Mouse (Mus musculus): ENCODE measurements around the gene Acap3. TPM values are rescaled to one million over a fixed set of nuclear protein-coding genes. Genes with fewer than 3 reads are reported as not detected.

Acap3 gene
- polyA plus RNA-seq (2015; fragmentation: Nextera tagmentation; extraction: Ambion mirVana), result 82.2 and 84.5 TPM in 2 replicates

DNA sequence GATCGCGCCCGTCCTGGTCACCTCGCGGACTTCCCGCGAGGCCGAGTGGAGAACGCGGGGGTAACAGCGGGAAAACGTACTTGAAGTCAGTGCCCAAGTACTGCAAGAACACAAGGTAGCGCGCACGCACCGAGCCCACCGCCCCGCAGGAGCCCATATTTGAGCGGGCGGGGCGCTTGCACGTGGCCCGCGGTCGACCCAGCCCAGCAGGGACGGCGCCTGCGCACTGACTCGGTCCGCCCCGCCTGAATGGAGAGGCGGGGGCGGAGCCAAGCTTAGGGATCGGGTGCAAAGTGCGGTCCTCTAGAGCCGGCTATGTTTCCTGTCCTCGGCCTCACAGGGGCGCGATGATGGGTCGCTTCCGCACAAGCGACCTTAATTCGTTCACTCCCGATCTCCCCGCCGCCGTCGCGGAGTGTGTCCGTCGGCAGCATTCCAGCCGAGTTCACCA, at the start of gene Acap3, which contains the start of gene Pusl1:
Gene Acap3, plus strand, starts transcription at position 272 of the 451 bp plus-strand sequence.
Gene Pusl1, minus strand, starts transcription at position 231 of the 451 bp plus-strand sequence.
- Histone ChIP-seq H3K36me3 (peaks cover 42% of the 10 kb centered on the region), H3K4me2 (replicated peaks) (peak within 1 kb of the TSS; percentile 95), H3K9me3 (no peaks in the 10 kb centered on the region), H3K27ac (replicated peaks) (peak within 1 kb of the TSS; percentile 100), H3K4me3 (peak within 1 kb of the TSS; percentile 100), H3K9ac (replicated peaks) (peak within 1 kb of the TSS; percentile 98), H3K4me1 (peaks cover 52% of the 10 kb centered on the region), H3K27me3 (no peaks in the 10 kb centered on the region)
- peak; percentile 85 for ATAC-seq (replicated peaks)
- WGBS, result under 1% methylated on average over 52 of the region's 52 CpGs

DNA sequence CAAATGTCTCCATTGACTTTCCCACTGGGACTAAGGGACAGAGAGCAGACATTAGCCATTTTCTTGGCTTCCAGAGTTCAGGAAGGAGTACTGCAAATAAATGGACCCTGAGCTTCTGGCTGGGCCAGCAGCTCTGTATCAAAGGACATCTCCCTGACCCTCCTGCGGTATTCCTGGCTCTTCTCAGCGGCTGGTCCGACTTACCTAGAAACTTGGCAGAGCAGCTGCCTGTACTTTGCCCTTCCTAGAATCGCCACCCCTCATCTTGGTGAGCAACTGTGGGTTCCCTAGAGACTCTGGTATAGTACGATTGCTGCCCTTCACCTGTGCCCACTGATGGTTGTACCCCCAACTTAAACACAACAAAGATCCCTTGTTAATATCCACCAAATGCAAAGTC, 48.4 kb upstream of the Acap3 start:
- H3K9me3 ChIP-seq, result no peaks in the 10 kb centered on the region
- H3K27ac ChIP-seq (replicated peaks), result no peak overlapping the region

DNA sequence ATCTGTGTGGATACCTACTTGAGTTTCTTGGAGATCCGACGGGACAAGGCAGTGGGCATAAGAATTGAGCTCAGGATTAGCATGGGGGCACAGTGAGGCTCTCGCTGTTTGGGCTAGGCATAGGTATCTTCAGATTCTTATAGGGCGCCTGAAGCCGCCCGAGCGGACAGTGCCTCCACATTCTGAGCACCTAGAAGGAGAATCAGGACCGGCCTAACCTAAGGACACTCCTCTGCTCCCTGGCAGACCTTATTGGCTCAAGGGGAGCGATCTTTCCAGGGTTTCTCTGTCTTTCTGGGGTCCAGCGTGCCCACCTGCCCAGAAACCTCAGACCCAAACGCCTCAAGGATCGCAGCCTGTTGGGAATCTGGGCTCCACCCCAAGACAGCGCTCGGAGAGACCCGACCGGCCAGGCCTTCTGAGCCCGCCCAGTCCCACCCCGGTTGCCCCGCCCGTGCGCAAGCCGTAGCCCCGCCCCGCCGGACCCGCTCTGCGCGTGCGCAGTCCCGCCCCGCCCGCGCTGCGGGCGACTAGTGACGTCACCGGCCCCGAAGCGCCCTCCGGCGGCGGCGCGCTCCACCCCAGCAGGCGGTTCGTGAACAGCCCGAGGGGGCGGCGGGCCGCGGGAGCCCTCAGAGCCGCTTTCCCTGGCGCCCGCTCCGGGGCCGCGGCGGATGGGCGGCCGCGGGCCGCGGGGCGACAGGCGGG, 44.6 kb upstream of the Acap3 start, which contains the start of gene Dvl1:
Gene Dvl1, plus strand, starts transcription at position 532 of the 708 bp plus-strand sequence.
- peaks cover 33% of the 10 kb centered on the region for H3K4me1 ChIP-seq
- H3K9ac ChIP-seq (replicated peaks), result peak within 1 kb of the TSS; percentile 90
- no peaks in the 10 kb centered on the region for H3K36me3 ChIP-seq
- H3K4me2 ChIP-seq (replicated peaks), result peak within 1 kb of the TSS; percentile 92
- ATAC-seq (replicated peaks), result peak; percentile 89
- 2% methylated on average over 40 of the region's 65 CpGs for WGBS
- H3K27ac ChIP-seq (replicated peaks), result peak within 1 kb of the TSS; percentile 73
- no peaks in the 10 kb centered on the region for H3K9me3 ChIP-seq
- peak within 1 kb of the TSS; percentile 75 for H3K4me3 ChIP-seq
- H3K27me3 ChIP-seq, result no peaks in the 10 kb centered on the region

More for the DNA sequence above, 48.4 kb upstream of the Acap3 start:
- WGBS, result 91% methylated on average over 5 of the region's 5 CpGs
- H3K4me1 ChIP-seq, result peaks cover 32% of the 10 kb centered on the region
- H3K27me3 ChIP-seq, result peaks cover 13% of the 10 kb centered on the region
- H3K36me3 ChIP-seq, result no peaks in the 10 kb centered on the region
- no peak overlapping the region for H3K9ac ChIP-seq (replicated peaks)
- no peak overlapping the region for H3K4me2 ChIP-seq (replicated peaks)
- no peak for ATAC-seq (replicated peaks)
- no peak overlapping the region for H3K4me3 ChIP-seq

DNA sequence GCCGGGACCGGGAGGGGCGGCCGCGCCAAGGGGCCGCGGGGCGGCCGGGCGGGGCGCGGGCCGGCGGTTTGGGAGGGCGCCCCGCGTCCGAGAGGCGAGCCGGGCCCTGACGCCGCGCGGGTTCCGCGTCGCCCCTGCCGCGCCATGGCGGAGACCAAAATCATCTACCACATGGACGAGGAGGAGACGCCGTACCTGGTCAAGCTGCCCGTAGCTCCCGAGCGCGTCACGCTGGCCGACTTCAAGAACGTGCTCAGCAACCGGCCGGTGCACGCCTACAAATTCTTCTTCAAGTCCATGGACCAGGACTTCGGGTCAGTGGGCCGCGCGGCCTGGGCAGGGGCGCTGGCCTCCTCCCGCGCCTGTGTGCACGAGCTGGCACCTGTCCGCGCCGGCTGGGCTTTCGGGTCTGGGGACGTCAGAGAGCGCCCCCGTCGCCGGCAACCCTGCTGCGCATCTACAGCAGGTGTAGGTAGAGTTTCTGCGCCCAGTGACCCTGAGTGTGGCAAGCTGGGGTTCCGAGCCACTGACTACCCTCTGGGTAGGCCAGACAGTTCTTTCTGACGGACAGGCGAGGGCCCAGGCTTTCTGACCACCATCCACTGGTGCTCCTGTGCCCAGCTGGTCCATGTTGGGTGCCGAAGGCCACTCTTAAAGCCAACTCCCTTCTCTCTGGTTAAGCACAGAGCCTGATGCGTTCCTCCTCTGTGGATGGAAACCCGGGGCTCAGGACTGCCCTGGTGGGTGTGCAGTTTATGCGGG, 43.9 kb upstream of the Acap3 start:
- H3K9me3 ChIP-seq, result no peaks in the 10 kb centered on the region
- peak overlapping the region; percentile 92 for H3K4me2 ChIP-seq (replicated peaks)
- peak; percentile 65 for ATAC-seq (replicated peaks)
- no peaks in the 10 kb centered on the region for H3K36me3 ChIP-seq
- H3K4me3 ChIP-seq, result peak overlapping the region; percentile 75
- peaks cover 33% of the 10 kb centered on the region for H3K4me1 ChIP-seq
- WGBS, result 2% methylated on average over 69 of the region's 69 CpGs
- peak overlapping the region; percentile 73 for H3K27ac ChIP-seq (replicated peaks)
- peak overlapping the region; percentile 90 for H3K9ac ChIP-seq (replicated peaks)
- H3K27me3 ChIP-seq, result no peaks in the 10 kb centered on the region

DNA sequence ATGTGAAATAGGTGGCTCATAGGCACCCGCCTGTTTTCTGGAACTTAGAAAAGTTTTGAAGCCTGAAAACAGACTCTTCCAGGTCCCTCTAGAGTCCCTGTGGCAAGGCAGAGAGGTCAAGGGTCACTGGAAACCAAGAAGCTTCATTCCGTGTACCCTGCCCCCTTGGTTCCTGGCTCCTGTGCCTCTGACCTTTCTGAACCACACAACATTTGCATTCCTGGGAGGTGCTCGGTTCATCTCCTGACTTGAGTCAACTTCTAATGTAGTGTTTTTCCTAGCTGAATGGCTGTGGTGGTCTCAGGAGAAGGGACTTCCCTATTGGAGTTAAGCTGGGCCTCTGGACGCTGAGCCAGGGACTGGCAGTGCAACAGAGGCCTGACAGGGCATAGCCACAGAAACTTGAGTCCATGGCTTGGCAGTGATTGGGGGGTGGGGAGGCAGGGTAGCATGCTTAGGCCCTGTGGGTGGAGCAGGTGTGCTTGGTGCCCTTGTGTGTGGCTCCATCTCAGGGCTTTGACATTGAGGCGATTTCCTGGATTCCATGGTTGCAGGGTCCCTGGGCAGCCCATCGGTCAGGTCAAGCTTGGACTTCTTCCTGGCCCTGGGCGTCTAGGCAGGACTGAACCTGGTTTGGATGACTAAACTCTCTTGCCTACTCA, 43.1 kb upstream of the Acap3 start:
- no peaks in the 10 kb centered on the region for H3K9me3 ChIP-seq
- no peak overlapping the region for H3K27ac ChIP-seq (replicated peaks)
- peak overlapping the region; percentile 90 for H3K9ac ChIP-seq (replicated peaks)
- H3K27me3 ChIP-seq, result no peaks in the 10 kb centered on the region
- peaks cover 1% of the 10 kb centered on the region; the same call in 1 of the 2 replicates for H3K36me3 ChIP-seq
- peaks cover 33% of the 10 kb centered on the region for H3K4me1 ChIP-seq
- ATAC-seq (replicated peaks), result no peak
- H3K4me2 ChIP-seq (replicated peaks), result peak overlapping the region; percentile 92
- WGBS, result 53% methylated on average over 7 of the region's 7 CpGs
- peak overlapping the region; percentile 75 for H3K4me3 ChIP-seq

DNA sequence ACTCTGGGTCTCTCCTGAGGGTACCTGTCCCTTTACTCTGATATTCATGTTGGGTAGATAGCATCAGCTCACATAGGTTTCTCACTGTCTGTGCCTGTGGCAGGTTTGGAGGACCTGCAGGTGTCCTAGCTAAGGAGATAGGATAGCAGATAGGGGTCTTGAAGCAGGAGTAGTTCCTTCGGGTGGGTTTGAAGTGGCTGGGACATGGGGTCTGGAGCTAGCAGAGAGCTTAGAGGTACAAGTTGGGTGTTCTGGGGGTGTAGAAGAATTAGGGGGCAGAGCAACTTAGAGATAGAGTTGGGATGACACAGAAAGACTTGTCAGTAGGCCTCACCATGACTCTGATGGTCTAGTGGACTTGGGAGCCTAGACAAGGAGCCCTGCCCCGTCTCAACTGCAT, 42.2 kb upstream of the Acap3 start:
- Histone ChIP-seq H3K27ac (replicated peaks) (no peak overlapping the region), H3K36me3 (peaks cover 6% of the 10 kb centered on the region; the same call in 1 of the 2 replicates), H3K9me3 (no peaks in the 10 kb centered on the region), H3K9ac (replicated peaks) (0 out of 2 replicates have a peak overlapping the region, but pooled peaks have one; percentile 90), H3K4me2 (replicated peaks) (no peak overlapping the region), H3K4me1 (peaks cover 33% of the 10 kb centered on the region), H3K4me3 (no peak overlapping the region), H3K27me3 (no peaks in the 10 kb centered on the region)
- no peak for ATAC-seq (replicated peaks)
- WGBS, result 87% methylated on average over 2 of the region's 2 CpGs

DNA sequence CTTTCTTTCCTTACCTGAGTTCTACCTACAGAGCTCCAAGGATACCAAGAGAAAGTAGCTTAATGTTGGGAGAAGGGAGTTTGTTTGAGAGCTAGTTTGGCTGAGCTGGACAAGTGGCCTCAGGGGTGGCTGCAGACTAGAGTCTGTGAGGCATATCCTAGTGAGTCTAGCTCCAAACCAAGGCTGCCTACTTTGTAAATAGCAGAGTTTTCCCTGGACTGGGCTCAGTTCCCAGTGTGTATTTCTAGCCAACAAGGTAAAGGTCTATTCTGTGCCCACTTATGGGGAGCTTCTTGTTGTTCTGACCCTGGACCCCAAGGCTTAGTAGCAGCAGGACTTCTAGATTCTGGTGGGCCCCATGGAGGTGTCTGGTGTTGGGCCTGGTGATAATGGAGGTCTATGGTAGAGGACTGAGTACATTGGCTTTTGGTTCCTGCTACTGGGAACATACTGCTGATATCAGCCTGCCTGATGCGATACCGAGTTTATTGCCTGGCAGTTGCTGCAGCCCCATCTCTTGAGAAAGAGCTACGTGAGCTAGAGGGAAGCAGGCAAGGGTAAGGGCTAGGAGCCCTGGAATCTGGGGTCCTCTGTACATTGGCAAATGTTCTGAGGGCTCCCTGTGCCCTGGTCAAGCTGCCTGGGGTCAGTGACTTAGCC, 41.7 kb upstream of the Acap3 start:
- no peaks in the 10 kb centered on the region for H3K9me3 ChIP-seq
- 96% methylated on average over 3 of the region's 3 CpGs for WGBS
- H3K4me3 ChIP-seq, result no peak overlapping the region
- peaks cover 33% of the 10 kb centered on the region for H3K4me1 ChIP-seq
- 0 out of 2 replicates have a peak overlapping the region, but pooled peaks have one; percentile 90 for H3K9ac ChIP-seq (replicated peaks)
- peaks cover 11% of the 10 kb centered on the region; the same call in 1 of the 2 replicates for H3K36me3 ChIP-seq
- no peak overlapping the region for H3K27ac ChIP-seq (replicated peaks)
- no peak for ATAC-seq (replicated peaks)
- no peaks in the 10 kb centered on the region for H3K27me3 ChIP-seq
- H3K4me2 ChIP-seq (replicated peaks), result no peak overlapping the region

DNA sequence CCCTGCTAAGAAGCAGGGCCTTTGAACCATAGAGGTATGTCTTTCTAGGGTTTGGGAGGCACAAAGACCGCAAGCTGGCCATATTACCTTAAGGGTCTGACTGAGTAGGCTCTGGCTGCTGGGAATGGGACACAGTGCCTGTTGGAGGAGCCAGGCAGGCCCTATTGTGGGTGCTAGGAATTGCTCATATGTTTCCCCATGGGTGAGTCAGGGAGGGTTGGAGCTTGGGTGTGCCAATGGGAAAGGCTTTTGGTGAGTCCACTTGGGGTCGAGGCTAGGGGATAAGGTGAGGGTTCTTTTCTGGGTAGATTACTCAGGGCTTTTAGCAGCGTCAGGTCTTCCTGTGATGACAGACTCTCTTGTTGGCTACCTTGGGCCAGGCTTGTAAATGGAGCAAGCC, 40.3 kb upstream of the Acap3 start:
- Histone ChIP-seq H3K27ac (replicated peaks) (no peak overlapping the region), H3K4me2 (replicated peaks) (no peak overlapping the region), H3K36me3 (peaks cover 25% of the 10 kb centered on the region), H3K4me3 (no peak overlapping the region), H3K27me3 (no peaks in the 10 kb centered on the region), H3K9ac (replicated peaks) (no peak overlapping the region), H3K4me1 (peaks cover 32% of the 10 kb centered on the region), H3K9me3 (no peaks in the 10 kb centered on the region)
- ATAC-seq (replicated peaks), result no peak
- WGBS, result 95% methylated on average over 3 of the region's 3 CpGs

DNA sequence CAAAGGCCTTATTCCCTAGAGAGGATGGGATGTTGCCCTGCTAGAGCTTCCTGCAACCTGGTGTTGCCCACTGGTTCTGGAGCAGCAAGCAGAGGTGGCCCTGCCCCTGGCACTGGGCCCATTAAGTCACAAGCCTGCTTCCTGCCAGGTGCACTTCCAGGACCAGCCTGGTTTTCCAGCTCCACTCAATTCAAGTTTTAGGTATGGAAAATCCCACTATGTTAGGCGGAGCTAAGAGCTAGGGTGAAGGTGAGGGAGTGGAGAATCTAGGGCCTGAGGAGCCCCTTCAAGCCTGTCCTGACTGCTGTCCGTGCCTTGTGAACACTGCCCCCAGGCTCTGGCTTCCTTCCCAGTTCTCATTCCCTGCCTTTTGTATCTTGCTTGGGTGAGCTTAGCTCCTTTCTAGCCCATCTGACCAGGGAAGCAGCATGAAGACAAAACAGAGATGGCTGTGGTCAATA, 39.6 kb upstream of the Acap3 start:
- Histone ChIP-seq H3K9me3 (no peaks in the 10 kb centered on the region), H3K36me3 (peaks cover 25% of the 10 kb centered on the region), H3K4me3 (no peak overlapping the region), H3K27me3 (no peaks in the 10 kb centered on the region), H3K9ac (replicated peaks) (no peak overlapping the region), H3K4me2 (replicated peaks) (no peak overlapping the region), H3K4me1 (peaks cover 25% of the 10 kb centered on the region), H3K27ac (replicated peaks) (no peak overlapping the region)
- ATAC-seq (replicated peaks), result no peak
- 63% methylated on average over 2 of the region's 2 CpGs for WGBS

DNA sequence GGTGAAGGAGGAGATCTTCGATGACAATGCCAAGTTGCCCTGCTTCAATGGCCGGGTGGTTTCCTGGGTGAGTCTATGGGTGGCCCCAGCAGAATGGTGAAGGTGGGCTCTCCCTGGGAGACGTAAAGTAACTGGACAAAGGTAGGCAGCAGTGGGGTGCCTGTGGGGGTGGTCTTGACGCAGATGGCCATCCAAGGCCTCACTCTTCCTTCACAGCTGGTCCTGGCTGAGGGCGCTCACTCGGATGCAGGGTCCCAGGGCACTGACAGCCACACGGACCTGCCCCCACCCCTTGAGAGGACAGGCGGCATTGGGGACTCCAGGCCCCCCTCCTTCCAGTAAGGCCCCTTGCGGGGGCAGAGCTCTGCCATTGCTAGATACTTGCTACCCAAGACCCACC, 38.2 kb upstream of the Acap3 start:
- Histone ChIP-seq H3K4me1 (peaks cover 19% of the 10 kb centered on the region), H3K36me3 (peaks cover 37% of the 10 kb centered on the region), H3K27ac (replicated peaks) (no peak overlapping the region), H3K4me3 (no peak overlapping the region), H3K9ac (replicated peaks) (no peak overlapping the region), H3K9me3 (no peaks in the 10 kb centered on the region), H3K27me3 (no peaks in the 10 kb centered on the region), H3K4me2 (replicated peaks) (no peak overlapping the region)
- 94% methylated on average over 9 of the region's 9 CpGs for WGBS
- no peak for ATAC-seq (replicated peaks)

DNA sequence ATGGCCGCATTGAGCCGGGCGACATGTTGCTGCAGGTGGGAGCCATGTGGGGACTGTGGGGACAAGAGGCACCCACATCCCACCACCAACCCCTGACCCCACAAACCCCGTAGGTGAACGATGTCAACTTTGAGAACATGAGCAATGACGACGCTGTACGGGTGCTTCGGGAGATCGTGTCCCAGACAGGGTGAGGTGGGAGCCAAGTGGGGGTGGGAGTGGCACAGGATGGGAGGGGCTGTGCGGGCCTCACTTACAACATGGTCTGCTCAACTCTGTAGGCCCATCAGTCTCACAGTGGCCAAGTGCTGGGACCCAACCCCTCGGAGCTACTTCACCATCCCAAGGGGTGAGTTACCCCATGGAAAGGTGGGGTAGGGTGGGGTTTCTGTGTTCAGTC, 36.6 kb upstream of the Acap3 start:
- 96% methylated on average over 12 of the region's 12 CpGs for WGBS

More for the DNA sequence above, 36.6 kb upstream of the Acap3 start:
- H3K27me3 ChIP-seq, result no peaks in the 10 kb centered on the region
- no peak overlapping the region for H3K27ac ChIP-seq (replicated peaks)
- peaks cover 52% of the 10 kb centered on the region for H3K36me3 ChIP-seq
- H3K4me2 ChIP-seq (replicated peaks), result no peak overlapping the region
- no peak overlapping the region for H3K9ac ChIP-seq (replicated peaks)
- no peaks in the 10 kb centered on the region for H3K9me3 ChIP-seq
- no peak overlapping the region for H3K4me3 ChIP-seq
- no peak for ATAC-seq (replicated peaks)
- peaks cover 3% of the 10 kb centered on the region for H3K4me1 ChIP-seq

Data from forebrain, embryonic 15.5 days (tissue).